Mouse (Mus musculus) macrophage (primary cell): ENCODE measurements around the gene E130116L18Rik. TPM values are rescaled to one million over a fixed set of nuclear protein-coding genes. Genes with fewer than 3 reads are reported as not detected.

Source experiments
- polyA plus RNA-seq: library from polyadenylated mRNA; stranded (reverse); fragments of 250-400 nt; gene quantifications from 3 replicates; pipeline ENCODE4 v1.2.4, GENCODE M21; 2018; ENCODE audit warnings: inconsistent platforms

Gene E130116L18Rik
- polyA plus RNA-seq, 1 experiment from 2014 or later, result not detected

Other genes with a start within 250 kb of the E130116L18Rik start
- 15.5 to 28.2 TPM (median 23.0 TPM) in 3 replicates for gene Prkag2, start 122.5 kb downstream of the E130116L18Rik start, polyA plus RNA-seq
- not detected in 3 replicates for gene Galntl5, start 41.7 kb downstream of the E130116L18Rik start, polyA plus RNA-seq
- gene Galnt11, start 1.2 kb downstream of the E130116L18Rik start, polyA plus RNA-seq, result 18.9 to 20.9 TPM (median 20.6 TPM) in 3 replicates